Comparison of ENCODE assay signal across 17 mouse cellular contexts in the genomic region with DNA sequence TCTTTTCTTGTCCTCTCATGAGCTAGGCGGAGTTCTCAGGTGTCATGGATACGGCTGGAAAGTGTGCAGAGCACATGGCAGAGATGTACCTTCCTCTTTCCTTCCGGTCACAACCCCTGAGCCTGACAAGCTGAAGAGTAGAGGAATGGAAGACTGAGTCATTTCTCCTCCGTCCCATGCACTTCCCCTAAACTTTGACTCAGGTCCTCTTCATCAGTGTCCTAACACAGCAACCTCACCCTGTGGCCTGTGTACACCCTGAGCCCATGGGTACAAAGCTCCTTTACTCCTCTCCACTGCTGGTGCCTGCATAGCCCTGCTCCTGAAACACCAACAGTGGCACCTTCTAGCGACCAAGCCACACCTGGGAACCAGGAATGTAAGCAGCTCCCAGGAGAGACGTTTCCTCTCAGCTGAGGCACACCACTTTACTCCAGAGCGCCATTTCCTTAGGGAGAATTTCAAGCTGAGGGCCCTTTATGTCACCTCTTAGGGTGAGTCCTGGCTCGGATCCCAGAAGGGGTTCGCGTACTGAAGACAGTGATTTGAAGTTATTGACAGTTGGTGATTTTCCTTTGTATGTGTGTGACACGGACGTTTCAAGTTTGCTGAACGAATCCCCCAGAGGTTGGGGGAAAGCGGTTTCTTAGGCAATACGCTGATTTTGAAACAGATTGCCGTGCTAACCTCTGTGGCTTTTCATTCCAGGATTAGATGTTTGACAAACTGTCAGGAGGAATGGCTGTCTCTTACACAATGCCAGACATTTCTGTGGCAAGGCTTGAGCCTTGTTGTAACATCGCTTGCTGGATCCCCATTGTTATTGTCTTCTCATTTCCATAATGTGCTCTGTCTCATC.
A peak's percentile ranks its signal among the peaks of the same experiment; 100 is the strongest.
DNase-seq lines count a peak whose midpoint lies in the region; ATAC-seq and TF ChIP-seq lines count a peak whose summit lies in the region.
"Had no signal": no experiment of that assay in that cellular context is flagged by ENCODE, and none has a peak within 500 bp of the region (broad histone marks: within the 10 kb centered on the region; RNA-seq: fewer than 3 reads in every experiment).

No protein-coding gene starts in this region.

- no peak overlapping the region for H3K4me3 ChIP-seq in midbrain, embryonic 14.5 days (replicated peaks; ENCODE audit: low read depth, low read length)
- no peak overlapping the region for H3K4me3 ChIP-seq in midbrain, postnatal 0 days (ENCODE audit: low read depth, low read length)
- H3K4me3 ChIP-seq in lung, embryonic 16.5 days (ENCODE audit: low read length), result no peak overlapping the region
- H3K4me3 ChIP-seq: heart, adult 2 months; hindbrain, embryonic 13.5 days; kidney, embryonic 15.5 days; limb, embryonic 13.5 days; midbrain, embryonic 13.5 days; neural tube, embryonic 15.5 days had no signal

- no peak overlapping the region for H3K27ac ChIP-seq in midbrain, embryonic 14.5 days (replicated peaks; ENCODE audit: low read depth, low read length)
- H3K27ac ChIP-seq in midbrain, postnatal 0 days (ENCODE audit: low read depth, low read length), result no peak overlapping the region
- peak overlapping the region; percentile 50 for H3K27ac ChIP-seq in lung, embryonic 16.5 days (ENCODE audit: low read length)
- H3K27ac ChIP-seq: heart, adult 2 months; hindbrain, embryonic 13.5 days; kidney, embryonic 15.5 days; limb, embryonic 13.5 days; midbrain, embryonic 13.5 days; neural tube, embryonic 15.5 days; stomach, postnatal 0 days had no signal

- DNase-seq in adrenal gland, postnatal 14 days, result peak; percentile 20
- DNase-seq in adrenal gland, adult 8-10 months, result no peak
- peak; percentile 41 for DNase-seq in midbrain, embryonic 14.5 days
- no peak for DNase-seq in midbrain, postnatal 0 days (ENCODE audit: low spot score)
- no peak for DNase-seq in thymus, postnatal 0 days (ENCODE audit: low spot score)
- DNase-seq in natural killer cell, adult 2 months (ENCODE audit: low spot score in 2 of 2), result no peak
- DNase-seq in ovary, postnatal 36 days (ENCODE audit: low spot score), result no peak
- DNase-seq: cerebellum, postnatal 14 days; heart, adult 2 months; right cerebral cortex, postnatal 4 days had no signal

- peaks cover 7% of the 10 kb centered on the region; the same call in 1 of the 2 replicates for H3K4me1 ChIP-seq in midbrain, embryonic 14.5 days (ENCODE audit: control insufficient read depth, insufficient read depth, low read length)
- H3K4me1 ChIP-seq in midbrain, postnatal 0 days (ENCODE audit: insufficient read depth, low read length), result peaks cover 5% of the 10 kb centered on the region; the same call in 1 of the 2 replicates
- peaks cover 25% of the 10 kb centered on the region for H3K4me1 ChIP-seq in lung, embryonic 16.5 days (replicated peaks; ENCODE audit: control insufficient read depth, insufficient read depth, low read length)

- no peak for ATAC-seq in midbrain, embryonic 14.5 days (ENCODE audit: low FRiP score, low TSS enrichment)
- no peak for ATAC-seq in midbrain, postnatal 0 days (ENCODE audit: low FRiP score)
- ATAC-seq in lung, embryonic 16.5 days (ENCODE audit: low read depth), result peak; percentile 34; the same call in 1 of the 2 replicates
- ATAC-seq: midbrain, embryonic 13.5 days had no signal

- 41% methylated on average over 17 of the region's 17 CpGs for WGBS in midbrain, embryonic 14.5 days
- 49% methylated on average over 17 of the region's 17 CpGs for WGBS in midbrain, postnatal 0 days
- 44% methylated on average over 17 of the region's 17 CpGs for WGBS in lung, embryonic 16.5 days

- no peak overlapping the region for H3K9ac ChIP-seq in midbrain, embryonic 14.5 days (replicated peaks; ENCODE audit: low read length)
- no peak overlapping the region for H3K9ac ChIP-seq in midbrain, postnatal 0 days (replicated peaks; ENCODE audit: low read length, poor library complexity, severe bottlenecking)
- H3K9ac ChIP-seq in lung, embryonic 16.5 days (ENCODE audit: low read length), result no peak overlapping the region
- H3K9ac ChIP-seq: hindbrain, embryonic 13.5 days; kidney, embryonic 15.5 days; limb, embryonic 13.5 days; midbrain, embryonic 13.5 days; neural tube, embryonic 15.5 days had no signal

- no peak for TF ChIP-seq CTCF in midbrain, postnatal 0 days (IDR thresholded peaks at IDR 0.05)

- no peak overlapping the region for H3K4me2 ChIP-seq in midbrain, embryonic 14.5 days (ENCODE audit: low read length)
- H3K4me2 ChIP-seq in midbrain, postnatal 0 days (ENCODE audit: low read depth, low read length, poor library complexity, severe bottlenecking), result no peak overlapping the region
- H3K4me2 ChIP-seq in lung, embryonic 16.5 days (ENCODE audit: low read depth, low read length), result no peak overlapping the region
- H3K4me2 ChIP-seq: hindbrain, embryonic 13.5 days; kidney, embryonic 15.5 days; limb, embryonic 13.5 days; midbrain, embryonic 13.5 days; neural tube, embryonic 15.5 days had no signal

- no peaks in the 10 kb centered on the region for H3K36me3 ChIP-seq in midbrain, embryonic 14.5 days (ENCODE audit: control insufficient read depth, insufficient read depth, low read length)
- no peaks in the 10 kb centered on the region for H3K36me3 ChIP-seq in midbrain, postnatal 0 days (ENCODE audit: insufficient read depth, low read length)
- H3K36me3 ChIP-seq in lung, embryonic 16.5 days (ENCODE audit: control insufficient read depth, insufficient read depth, low read length), result no peaks in the 10 kb centered on the region
- H3K36me3 ChIP-seq: hindbrain, embryonic 13.5 days; kidney, embryonic 15.5 days; limb, embryonic 13.5 days; midbrain, embryonic 13.5 days; neural tube, embryonic 15.5 days had no signal

- no peaks in the 10 kb centered on the region for H3K27me3 ChIP-seq in midbrain, embryonic 14.5 days (ENCODE audit: control insufficient read depth, insufficient read depth, low read length)
- H3K27me3 ChIP-seq in midbrain, postnatal 0 days (ENCODE audit: insufficient read depth, low read length), result no peaks in the 10 kb centered on the region
- H3K27me3 ChIP-seq in lung, embryonic 16.5 days (ENCODE audit: control insufficient read depth, insufficient read depth, low read depth, low read length), result no peaks in the 10 kb centered on the region
- H3K27me3 ChIP-seq: kidney, embryonic 15.5 days; limb, embryonic 13.5 days; neural tube, embryonic 15.5 days had no signal

- no peaks in the 10 kb centered on the region for H3K9me3 ChIP-seq in midbrain, embryonic 14.5 days (ENCODE audit: control insufficient read depth, low read length)
- H3K9me3 ChIP-seq in midbrain, postnatal 0 days (ENCODE audit: low read length), result no peaks in the 10 kb centered on the region
- H3K9me3 ChIP-seq in lung, embryonic 16.5 days (ENCODE audit: control insufficient read depth, low read length), result no peaks in the 10 kb centered on the region
- H3K9me3 ChIP-seq: hindbrain, embryonic 13.5 days; kidney, embryonic 15.5 days; limb, embryonic 13.5 days; midbrain, embryonic 13.5 days; neural tube, embryonic 15.5 days had no signal

Comparison
In these comparisons a context has a peak if more than half of its experiments do, and no peak if none do; other contexts are left out.
1. DNase-seq: peak in adrenal gland, postnatal 14 days (single experiment) and midbrain, embryonic 14.5 days (single experiment); none in adrenal gland, adult 8-10 months (single experiment), midbrain, postnatal 0 days (single experiment), thymus, postnatal 0 days (single experiment), natural killer cell, adult 2 months (0 of 2) and ovary, postnatal 36 days (single experiment).